Mouse (Mus musculus) thymus, postnatal 10 days (tissue): ENCODE measurements around the gene Mbip.
A peak's percentile ranks its signal among the peaks of the same experiment; 100 is the strongest.

Experiments used
- DNase-seq, 2 experiments: peaks; one replicate each; pipeline ENCODE4 v3.0.0; 2021; ENCODE audit warnings: low spot score in 2 of 2

The Mbip gene

DNA sequence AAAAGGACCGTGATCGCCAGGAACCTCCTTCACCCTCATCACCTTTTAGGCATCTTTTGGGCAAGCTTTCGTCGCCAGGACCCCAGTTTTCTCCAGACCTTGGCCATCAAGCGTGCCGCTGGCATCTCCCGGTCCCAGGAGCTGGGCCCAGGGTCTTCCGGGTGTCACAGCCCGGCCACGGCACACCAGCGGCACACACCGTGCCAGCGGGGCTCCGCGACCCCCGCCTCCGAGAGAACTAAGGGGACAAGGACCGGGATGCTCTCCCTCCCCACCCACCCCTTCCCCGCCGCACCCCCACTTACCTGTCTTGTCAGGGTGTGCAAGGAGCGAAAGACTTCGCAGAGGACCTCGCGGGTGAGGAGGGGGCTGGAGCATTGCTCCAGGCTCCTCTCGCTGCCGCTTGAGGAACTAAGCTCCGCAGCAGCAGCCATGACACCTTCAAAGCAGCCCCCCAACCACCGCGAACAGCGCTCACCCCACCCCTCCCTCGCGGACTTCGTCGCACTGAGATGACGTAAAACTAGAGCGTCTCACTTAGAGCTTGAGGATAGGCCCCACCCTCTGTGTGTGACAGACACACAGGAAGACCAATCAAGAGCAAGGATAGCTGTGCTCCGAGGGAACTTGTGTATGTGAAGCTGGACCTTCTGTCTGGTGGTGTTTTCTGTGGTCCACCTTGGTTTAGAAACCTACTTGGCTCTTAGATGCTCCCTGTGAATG is at the start of gene Mbip:
TSS of gene Mbip (minus strand) at position 528 of the 723 bp plus-strand sequence.
- DNase-seq: peak; percentile 95 to 99

- DNase-seq: no peak
These were observed 42.0 kb upstream of the Mbip start for GRCm38 (mm10) chr12:56387647-56388205.

DNA sequence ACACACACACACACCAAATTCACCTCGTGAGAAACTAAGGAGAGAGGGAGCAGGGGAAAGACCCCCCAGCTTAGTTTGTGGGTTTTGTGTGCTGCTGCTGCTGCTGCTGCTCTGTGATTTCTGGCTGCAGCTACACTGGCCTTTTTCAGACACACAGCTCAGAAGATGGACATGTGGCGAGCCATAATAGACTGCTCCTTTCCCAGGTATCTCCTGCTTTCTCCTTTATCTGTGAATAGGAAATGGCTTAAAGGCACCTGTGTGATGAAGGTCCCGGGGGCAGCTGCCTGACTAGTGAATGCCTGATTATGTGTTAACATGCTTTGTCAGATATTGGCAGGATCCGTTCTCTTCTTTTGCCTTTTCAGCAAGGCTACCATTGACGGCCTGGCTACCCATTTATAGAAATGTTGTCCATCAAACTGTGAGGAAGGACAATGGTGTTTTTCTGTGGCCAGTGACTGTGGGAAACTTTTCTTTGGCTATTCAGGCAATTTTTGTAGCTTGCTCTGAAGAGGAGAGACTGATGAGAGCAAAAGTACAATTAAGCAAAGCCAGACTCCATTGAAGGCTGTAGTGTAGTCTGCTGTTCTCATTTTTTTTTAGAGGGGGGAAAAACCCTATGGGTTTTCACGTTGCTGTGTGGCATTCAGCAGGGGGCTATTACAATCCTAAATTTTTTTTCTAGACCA is 41.4 kb upstream of the Mbip start:
- DNase-seq: no peak

- no peak for DNase-seq
These were observed 851 bp downstream of the Mbip start for GRCm38 (mm10) chr12:56344771-56345314.

GRCm38 (mm10) chr12:56339295-56340056 is 6.2 kb downstream of the Mbip start:
- no peak for DNase-seq

DNA sequence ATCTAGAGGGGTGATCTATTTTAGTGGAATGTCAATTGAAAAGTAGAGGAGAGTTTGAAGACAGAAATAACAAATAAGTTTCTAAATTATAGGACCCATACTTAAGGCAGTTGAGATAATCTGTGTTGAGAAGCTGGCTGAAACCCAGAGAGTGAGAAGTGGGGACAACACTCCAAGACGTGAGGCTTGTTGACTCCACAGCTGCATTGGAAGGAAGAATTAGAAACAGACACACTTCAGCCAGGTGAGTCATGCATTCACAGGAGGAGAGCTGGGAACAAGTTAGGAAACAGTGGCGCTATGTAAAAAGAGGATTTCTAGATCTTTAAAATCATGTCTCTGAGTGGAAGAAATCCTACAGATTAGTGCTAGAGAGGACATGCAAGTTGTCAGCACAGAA is 12.2 kb downstream of the Mbip start:
- DNase-seq: no peak

DNA sequence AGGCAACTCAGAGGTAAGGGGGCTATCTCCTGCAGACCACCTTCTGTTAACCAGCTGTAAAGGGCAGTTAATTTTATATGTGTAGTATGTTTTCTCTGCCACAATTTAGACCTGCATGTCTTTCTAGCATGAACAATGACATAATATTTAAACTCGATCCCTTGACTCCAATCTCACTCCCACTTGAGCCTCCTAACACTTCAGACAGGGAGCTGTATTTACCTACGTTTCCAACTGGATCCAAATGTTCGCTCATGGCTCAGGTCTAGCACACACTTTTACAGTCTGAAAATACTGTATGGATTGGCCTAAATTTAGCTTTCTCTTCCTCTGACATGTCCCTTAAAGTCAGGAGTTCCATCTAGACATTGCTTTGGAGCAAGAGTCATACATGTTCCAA is 13.2 kb downstream of the Mbip start:
- DNase-seq: no peak

- no peak for DNase-seq
These were observed 18.2 kb downstream of the Mbip start for GRCm38 (mm10) chr12:56327448-56327998.

DNA sequence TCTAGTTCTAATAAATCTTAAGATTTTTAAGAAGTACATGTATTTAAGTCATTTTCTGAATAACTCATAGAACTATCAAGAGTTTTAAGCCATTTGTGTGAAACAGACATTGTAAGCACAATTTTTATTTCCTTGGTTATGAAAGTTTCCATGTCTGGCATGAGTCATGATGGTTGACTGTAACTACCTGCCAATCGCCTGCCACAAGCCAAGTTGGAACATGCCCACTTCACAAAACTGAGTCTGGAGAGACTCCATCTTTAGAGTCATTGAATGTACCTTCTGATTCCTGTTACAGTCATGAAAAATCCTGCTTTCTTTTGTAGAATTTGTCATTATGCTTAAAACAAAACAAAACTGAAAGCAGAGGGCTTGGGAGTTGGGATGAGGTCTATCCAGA is 19.8 kb downstream of the Mbip start:
- DNase-seq: no peak

DNA sequence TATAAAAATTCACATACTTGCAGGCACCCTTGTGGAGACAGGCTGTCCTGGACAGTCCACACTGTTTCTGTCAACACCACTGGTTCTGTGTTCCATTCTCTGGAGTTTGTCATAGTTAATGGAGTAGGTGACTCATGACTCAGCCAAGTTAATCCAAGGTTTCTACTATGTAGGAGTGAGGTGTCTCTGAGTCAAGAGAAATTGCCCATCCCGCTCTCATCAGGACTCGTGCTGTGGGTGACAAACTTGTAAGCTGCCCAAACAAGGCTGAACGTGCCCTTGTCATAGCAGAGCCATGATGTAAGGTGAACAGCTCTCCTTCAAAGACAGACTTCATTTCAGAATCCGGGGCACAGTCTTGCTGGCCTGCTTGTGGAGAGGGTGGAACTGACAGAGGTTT is 26.8 kb downstream of the Mbip start:
- DNase-seq: no peak

- DNase-seq: no peak
These were observed 27.6 kb downstream of the Mbip start for GRCm38 (mm10) chr12:56318059-56318458.

GRCm38 (mm10) chr12:56305758-56306157 is 39.9 kb downstream of the Mbip start:
- no peak for DNase-seq

GRCm38 (mm10) chr12:56302321-56303017 is 43.2 kb downstream of the Mbip start:
- DNase-seq: no peak

DNA sequence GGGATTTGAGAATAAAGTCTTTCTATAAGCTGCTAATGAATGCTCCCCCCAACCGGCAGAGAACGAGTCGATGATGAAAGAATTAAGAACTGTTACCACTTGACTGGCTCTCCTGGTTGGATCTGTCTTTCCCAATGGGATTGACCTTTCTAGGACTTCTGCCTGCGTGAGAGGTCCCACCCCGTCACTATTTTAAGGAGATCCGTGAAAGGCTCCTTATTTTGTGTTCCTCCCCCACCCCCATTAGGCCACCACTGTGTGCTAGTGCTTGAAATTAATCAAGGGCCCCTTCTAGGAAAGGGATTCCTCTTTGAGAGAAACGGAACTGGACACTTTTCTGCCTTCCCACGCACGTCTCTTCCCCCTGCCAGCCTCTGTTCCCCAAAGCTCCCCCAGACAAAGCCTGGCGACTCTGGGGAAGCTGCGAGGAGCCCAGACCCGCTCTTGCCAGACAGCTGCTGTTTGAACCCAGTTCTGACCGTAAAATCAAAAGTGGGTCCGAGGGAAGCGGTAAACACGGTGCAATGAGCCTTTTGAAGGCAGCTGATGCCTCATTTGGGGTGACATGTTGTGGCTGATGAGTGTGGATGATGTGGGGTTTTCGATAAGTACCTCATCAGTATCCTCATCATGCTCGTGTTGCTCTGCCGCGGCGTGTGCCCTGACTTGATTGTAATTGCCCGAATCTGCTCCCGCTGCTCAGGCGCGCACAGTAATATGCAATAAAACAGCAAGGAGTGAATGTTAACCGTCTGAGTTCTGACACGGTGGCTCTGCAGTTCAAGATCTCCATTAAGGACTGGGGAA is 44.0 kb downstream of the Mbip start:
- no peak for DNase-seq

GRCm38 (mm10) chr12:56299610-56300009 is 46.1 kb downstream of the Mbip start:
- no peak for DNase-seq

GRCm38 (mm10) chr12:56298919-56299318 is 46.8 kb downstream of the Mbip start:
- no peak for DNase-seq

GRCm38 (mm10) chr12:56297921-56298830 is 47.5 kb downstream of the Mbip start:
- no peak for DNase-seq

GRCm38 (mm10) chr12:56297099-56297498 is 48.6 kb downstream of the Mbip start:
- DNase-seq: no peak

- DNase-seq: no peak
These were observed 49.2 kb downstream of the Mbip start for GRCm38 (mm10) chr12:56296524-56296923.
